Mouse (Mus musculus): ENCODE measurements around the gene Pkd2l1. TPM values are rescaled to one million over a fixed set of nuclear protein-coding genes. Genes with fewer than 3 reads are reported as not detected.

Pkd2l1 gene
- polyA plus RNA-seq, 1 experiment from 2014 or later: 0.12 TPM

GRCm38 (mm10) chr19:44106831-44107660 lies 85.2 kb downstream of the Pkd2l1 start, which contains the start of gene Chuk:
Gene Chuk (minus strand): TSS chr19:44107480.
- H3K4me2 ChIP-seq (ENCODE audit: low read length): peak within 1 kb of the TSS; percentile 96
- no peak within 1 kb of the TSS for H3K27ac ChIP-seq (ENCODE audit: low read depth)
- ATAC-seq (replicated peaks; ENCODE audit: low FRiP score, low TSS enrichment, low read depth) (peak; percentile 96), DNase-seq (ENCODE audit: low spot score) (peak; percentile 98)
- peak within 1 kb of the TSS; percentile 92 for H3K9ac ChIP-seq (ENCODE audit: low read length)
- no peaks in the 10 kb centered on the region for H3K27me3 ChIP-seq (replicated peaks; ENCODE audit: control insufficient read depth, insufficient read depth, low read length)
- no peaks in the 10 kb centered on the region for H3K9me3 ChIP-seq (ENCODE audit: control insufficient read depth, low read length)
- peak within 1 kb of the TSS; percentile 92 for H3K4me3 ChIP-seq (ENCODE audit: low read depth, low read length)
- H3K4me1 ChIP-seq (replicated peaks; ENCODE audit: control insufficient read depth, insufficient read depth, low read length): peaks cover 13% of the 10 kb centered on the region
- under 1% methylated on average over 66 of the region's 67 CpGs for WGBS
- peaks cover 18% of the 10 kb centered on the region for H3K36me3 ChIP-seq (ENCODE audit: control insufficient read depth, insufficient read depth, low read length)

GRCm38 (mm10) chr19:44104393-44104792 lies 87.8 kb downstream of the Pkd2l1 start:
- no peak overlapping the region for H3K9ac ChIP-seq (ENCODE audit: low read length)
- no peak overlapping the region for H3K4me2 ChIP-seq (ENCODE audit: low read length)
- ATAC-seq (replicated peaks; ENCODE audit: low FRiP score, low TSS enrichment, low read depth): no peak
- no peak overlapping the region for H3K4me3 ChIP-seq (ENCODE audit: low read depth, low read length)
- no peaks in the 10 kb centered on the region for H3K27me3 ChIP-seq (replicated peaks; ENCODE audit: control insufficient read depth, insufficient read depth, low read length)
- peaks cover 15% of the 10 kb centered on the region for H3K36me3 ChIP-seq (ENCODE audit: control insufficient read depth, insufficient read depth, low read length)
- DNase-seq (ENCODE audit: low spot score): no peak
- no peaks in the 10 kb centered on the region for H3K9me3 ChIP-seq (ENCODE audit: control insufficient read depth, low read length)
- H3K27ac ChIP-seq (ENCODE audit: low read depth): no peak overlapping the region
- whole genome bisulfite sequencing: 94% methylated on average over 1 of the region's 1 CpGs
- H3K4me1 ChIP-seq (replicated peaks; ENCODE audit: control insufficient read depth, insufficient read depth, low read length): peaks cover 13% of the 10 kb centered on the region

DNA sequence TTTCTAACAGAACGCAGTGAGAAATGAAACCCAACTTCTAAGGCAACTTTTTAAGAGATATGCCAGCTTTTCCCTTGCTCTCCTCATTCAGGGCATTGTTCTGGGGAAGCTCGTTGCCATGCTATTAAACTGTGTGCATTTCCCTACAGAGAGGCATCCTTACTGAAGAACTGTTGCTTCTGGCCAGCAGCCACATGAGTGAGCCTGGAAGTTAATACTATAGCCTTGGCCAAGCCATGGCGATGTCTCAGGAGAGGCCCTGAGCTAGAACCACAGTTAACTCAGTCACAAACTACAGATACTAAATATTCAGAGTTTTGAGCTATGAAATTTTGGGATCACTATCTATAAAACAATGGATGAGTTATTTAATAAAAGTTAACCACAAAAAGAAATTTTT lies 89.2 kb downstream of the Pkd2l1 start:
- DNase-seq (ENCODE audit: low spot score) (no peak), ATAC-seq (replicated peaks; ENCODE audit: low FRiP score, low TSS enrichment, low read depth) (no peak)
- Histone ChIP-seq H3K4me2 (ENCODE audit: low read length) (no peak overlapping the region), H3K9me3 (ENCODE audit: control insufficient read depth, low read length) (no peaks in the 10 kb centered on the region), H3K4me3 (ENCODE audit: low read depth, low read length) (no peak overlapping the region), H3K27ac (ENCODE audit: low read depth) (no peak overlapping the region), H3K9ac (ENCODE audit: low read length) (no peak overlapping the region), H3K4me1 (replicated peaks; ENCODE audit: control insufficient read depth, insufficient read depth, low read length) (peaks cover 10% of the 10 kb centered on the region), H3K36me3 (ENCODE audit: control insufficient read depth, insufficient read depth, low read length) (peaks cover 20% of the 10 kb centered on the region), H3K27me3 (replicated peaks; ENCODE audit: control insufficient read depth, insufficient read depth, low read length) (no peaks in the 10 kb centered on the region)
- WGBS: 86% methylated on average over 3 of the region's 3 CpGs

GRCm38 (mm10) chr19:44100840-44101239 lies 91.4 kb downstream of the Pkd2l1 start:
- Histone ChIP-seq H3K4me1 (replicated peaks; ENCODE audit: control insufficient read depth, insufficient read depth, low read length) (peaks cover under 1% of the 10 kb centered on the region; the same call in 1 of the 2 replicates), H3K4me2 (ENCODE audit: low read length) (no peak overlapping the region), H3K36me3 (ENCODE audit: control insufficient read depth, insufficient read depth, low read length) (peaks cover 40% of the 10 kb centered on the region), H3K4me3 (ENCODE audit: low read depth, low read length) (no peak overlapping the region), H3K9me3 (ENCODE audit: control insufficient read depth, low read length) (no peaks in the 10 kb centered on the region), H3K9ac (ENCODE audit: low read length) (no peak overlapping the region), H3K27ac (ENCODE audit: low read depth) (no peak overlapping the region), H3K27me3 (replicated peaks; ENCODE audit: control insufficient read depth, insufficient read depth, low read length) (no peaks in the 10 kb centered on the region)
- DNase-seq (ENCODE audit: low spot score) (no peak), ATAC-seq (replicated peaks; ENCODE audit: low FRiP score, low TSS enrichment, low read depth) (no peak)

Other genes with a start within 250 kb of the Pkd2l1 start
- 11.4 and 15.5 TPM in 2 replicates for gene Cpn1, start 205.9 kb downstream of the Pkd2l1 start, polyA plus RNA-seq (2014; fragmentation: Nextera tagmentation; extraction: Ambion mirVana)
- 0.12 TPM in 1 of 2 replicates, not detected in the other for gene Cyp2c23, start 163.2 kb downstream of the Pkd2l1 start, polyA plus RNA-seq (2014; fragmentation: Nextera tagmentation; extraction: Ambion mirVana)
- 21.9 and 25.7 TPM in 2 replicates for gene Erlin1, start 122.7 kb downstream of the Pkd2l1 start, polyA plus RNA-seq (2014; fragmentation: Nextera tagmentation; extraction: Ambion mirVana)
- 37.5 and 40.4 TPM in 2 replicates for gene Chuk, start 85.0 kb downstream of the Pkd2l1 start, polyA plus RNA-seq (2014; fragmentation: Nextera tagmentation; extraction: Ambion mirVana)
- gene Cwf19l1, start 56.6 kb downstream of the Pkd2l1 start, polyA plus RNA-seq (2014; fragmentation: Nextera tagmentation; extraction: Ambion mirVana): 35.5 and 37.8 TPM in 2 replicates
- gene Bloc1s2, start 46.0 kb downstream of the Pkd2l1 start, polyA plus RNA-seq (2014; fragmentation: Nextera tagmentation; extraction: Ambion mirVana): 85.5 and 97.1 TPM in 2 replicates
- gene Scd3, start 10.8 kb upstream of the Pkd2l1 start, polyA plus RNA-seq (2014; fragmentation: Nextera tagmentation; extraction: Ambion mirVana): 0.19 and 0.67 TPM in 2 replicates
- gene Scd2, start 101.2 kb upstream of the Pkd2l1 start, polyA plus RNA-seq (2014; fragmentation: Nextera tagmentation; extraction: Ambion mirVana): 341 and 386 TPM in 2 replicates
- gene Scd4, start 140.7 kb upstream of the Pkd2l1 start, polyA plus RNA-seq (2014; fragmentation: Nextera tagmentation; extraction: Ambion mirVana): 0.08 and 0.20 TPM in 2 replicates
- gene Scd1, start 215.4 kb upstream of the Pkd2l1 start, polyA plus RNA-seq (2014; fragmentation: Nextera tagmentation; extraction: Ambion mirVana): 3.5 and 4.4 TPM in 2 replicates

All from intestine, embryonic 14.5 days (tissue).